Mouse (Mus musculus): ENCODE measurements at regions not wholly inside any gene's neighbourhood (a gene's known extent, or its start where the extent isn't known, plus 50 kb on each side); places are given as distances from the start of the nearest gene placed in this dataset.

- Histone ChIP-seq H3K4me3 (ENCODE audit: control insufficient read depth in 1 of 2, insufficient read depth in 1 of 2, low read depth in 1 of 2, low read length in 2 of 2) (no peak overlapping the region), H3K9me3 (ENCODE audit: control insufficient read depth, low read length) (no peaks in the 10 kb centered on the region), H3K27me3 (ENCODE audit: control insufficient read depth, insufficient read depth, low read length) (no peaks in the 10 kb centered on the region), H3K27ac (replicated peaks in 1 of 2; ENCODE audit: control insufficient read depth in 1 of 2, insufficient read depth in 1 of 2, low read depth in 2 of 2, low read length in 2 of 2) (no peak overlapping the region), H3K4me1 (ENCODE audit: control insufficient read depth in 2 of 2, insufficient read depth in 2 of 2, low read length in 2 of 2) (no peaks in the 10 kb centered on the region), H3K36me3 (ENCODE audit: control insufficient read depth, insufficient read depth, low read length) (no peaks in the 10 kb centered on the region), H3K9ac (ENCODE audit: low read length) (no peak overlapping the region), H3K4me2 (ENCODE audit: low read length) (no peak overlapping the region)
- no peak for ATAC-seq (ENCODE audit: insufficient number of reproducible peaks, insufficient read depth, low FRiP score, low read depth)
Observed at GRCm38 (mm10) chr1:13938344-13938743, 2154.8 kb downstream of the 4930444P10Rik start.

- H3K4me3 ChIP-seq (ENCODE audit: control insufficient read depth in 1 of 2, insufficient read depth in 1 of 2, low read depth in 1 of 2, low read length in 2 of 2) = no peak overlapping the region
- 57% methylated on average over 4 of the region's 4 CpGs for WGBS
- H3K27me3 ChIP-seq (ENCODE audit: control insufficient read depth, insufficient read depth, low read length) = no peaks in the 10 kb centered on the region
- no peak for ATAC-seq (ENCODE audit: insufficient number of reproducible peaks, insufficient read depth, low FRiP score, low read depth)
- H3K4me1 ChIP-seq (ENCODE audit: control insufficient read depth in 2 of 2, insufficient read depth in 2 of 2, low read length in 2 of 2) = no peaks in the 10 kb centered on the region
- H3K4me2 ChIP-seq (ENCODE audit: low read length) = no peak overlapping the region
- no peaks in the 10 kb centered on the region for H3K36me3 ChIP-seq (ENCODE audit: control insufficient read depth, insufficient read depth, low read length)
- no peak overlapping the region for H3K9ac ChIP-seq (ENCODE audit: low read length)
- no peaks in the 10 kb centered on the region for H3K9me3 ChIP-seq (ENCODE audit: control insufficient read depth, low read length)
- no peak overlapping the region for H3K27ac ChIP-seq (replicated peaks in 1 of 2; ENCODE audit: control insufficient read depth in 1 of 2, insufficient read depth in 1 of 2, low read depth in 2 of 2, low read length in 2 of 2)
Observed at GRCm38 (mm10) chr1:13935938-13936491, 2157.1 kb downstream of the 4930444P10Rik start.

GRCm38 (mm10) chr1:13928679-13929078 lies 2164.4 kb downstream of the 4930444P10Rik start:
- Histone ChIP-seq H3K36me3 (ENCODE audit: control insufficient read depth, insufficient read depth, low read length) (no peaks in the 10 kb centered on the region), H3K9ac (ENCODE audit: low read length) (no peak overlapping the region), H3K4me3 (ENCODE audit: control insufficient read depth in 1 of 2, insufficient read depth in 1 of 2, low read depth in 1 of 2, low read length in 2 of 2) (no peak overlapping the region), H3K4me1 (ENCODE audit: control insufficient read depth in 2 of 2, insufficient read depth in 2 of 2, low read length in 2 of 2) (no peaks in the 10 kb centered on the region; a peak in 1 of 4 replicates), H3K27ac (replicated peaks in 1 of 2; ENCODE audit: control insufficient read depth in 1 of 2, insufficient read depth in 1 of 2, low read depth in 2 of 2, low read length in 2 of 2) (no peak overlapping the region), H3K9me3 (ENCODE audit: control insufficient read depth, low read length) (no peaks in the 10 kb centered on the region), H3K4me2 (ENCODE audit: low read length) (no peak overlapping the region), H3K27me3 (ENCODE audit: control insufficient read depth, insufficient read depth, low read length) (no peaks in the 10 kb centered on the region)
- no peak for ATAC-seq (ENCODE audit: insufficient number of reproducible peaks, insufficient read depth, low FRiP score, low read depth)
- WGBS = 70% methylated on average over 2 of the region's 2 CpGs

GRCm38 (mm10) chr1:13927964-13928363 lies 2165.2 kb downstream of the 4930444P10Rik start:
- whole genome bisulfite sequencing = 52% methylated on average over 2 of the region's 2 CpGs
- ATAC-seq (ENCODE audit: insufficient number of reproducible peaks, insufficient read depth, low FRiP score, low read depth) = no peak

GRCm38 (mm10) chr1:13925994-13926393 lies 2167.1 kb downstream of the 4930444P10Rik start:
- Histone ChIP-seq H3K27ac (replicated peaks in 1 of 2; ENCODE audit: control insufficient read depth in 1 of 2, insufficient read depth in 1 of 2, low read depth in 2 of 2, low read length in 2 of 2) (no peak overlapping the region), H3K4me2 (ENCODE audit: low read length) (no peak overlapping the region), H3K36me3 (ENCODE audit: control insufficient read depth, insufficient read depth, low read length) (no peaks in the 10 kb centered on the region), H3K9ac (ENCODE audit: low read length) (no peak overlapping the region), H3K27me3 (ENCODE audit: control insufficient read depth, insufficient read depth, low read length) (no peaks in the 10 kb centered on the region), H3K4me1 (ENCODE audit: control insufficient read depth in 2 of 2, insufficient read depth in 2 of 2, low read length in 2 of 2) (no peaks in the 10 kb centered on the region; a peak in 1 of 4 replicates), H3K4me3 (ENCODE audit: control insufficient read depth in 1 of 2, insufficient read depth in 1 of 2, low read depth in 1 of 2, low read length in 2 of 2) (no peak overlapping the region), H3K9me3 (ENCODE audit: control insufficient read depth, low read length) (peaks cover 9% of the 10 kb centered on the region)
- 21% methylated on average over 2 of the region's 2 CpGs for WGBS
- no peak for ATAC-seq (ENCODE audit: insufficient number of reproducible peaks, insufficient read depth, low FRiP score, low read depth)

More at GRCm38 (mm10) chr1:13927964-13928363, 2165.2 kb downstream of the 4930444P10Rik start:
- no peaks in the 10 kb centered on the region for H3K9me3 ChIP-seq (ENCODE audit: control insufficient read depth, low read length)
- H3K4me3 ChIP-seq (ENCODE audit: control insufficient read depth in 1 of 2, insufficient read depth in 1 of 2, low read depth in 1 of 2, low read length in 2 of 2) = no peak overlapping the region
- no peaks in the 10 kb centered on the region for H3K27me3 ChIP-seq (ENCODE audit: control insufficient read depth, insufficient read depth, low read length)
- no peak overlapping the region for H3K9ac ChIP-seq (ENCODE audit: low read length)
- no peaks in the 10 kb centered on the region; a peak in 1 of 4 replicates for H3K4me1 ChIP-seq (ENCODE audit: control insufficient read depth in 2 of 2, insufficient read depth in 2 of 2, low read length in 2 of 2)
- no peaks in the 10 kb centered on the region for H3K36me3 ChIP-seq (ENCODE audit: control insufficient read depth, insufficient read depth, low read length)
- no peak overlapping the region for H3K27ac ChIP-seq (replicated peaks in 1 of 2; ENCODE audit: control insufficient read depth in 1 of 2, insufficient read depth in 1 of 2, low read depth in 2 of 2, low read length in 2 of 2)
- H3K4me2 ChIP-seq (ENCODE audit: low read length) = no peak overlapping the region

- Histone ChIP-seq H3K4me2 (ENCODE audit: low read length) (no peak overlapping the region), H3K4me1 (ENCODE audit: control insufficient read depth in 2 of 2, insufficient read depth in 2 of 2, low read length in 2 of 2) (no peaks in the 10 kb centered on the region), H3K4me3 (ENCODE audit: control insufficient read depth in 1 of 2, insufficient read depth in 1 of 2, low read depth in 1 of 2, low read length in 2 of 2) (no peak overlapping the region), H3K27ac (replicated peaks in 1 of 2; ENCODE audit: control insufficient read depth in 1 of 2, insufficient read depth in 1 of 2, low read depth in 2 of 2, low read length in 2 of 2) (no peak overlapping the region), H3K9ac (ENCODE audit: low read length) (no peak overlapping the region), H3K9me3 (ENCODE audit: control insufficient read depth, low read length) (no peaks in the 10 kb centered on the region), H3K36me3 (ENCODE audit: control insufficient read depth, insufficient read depth, low read length) (no peaks in the 10 kb centered on the region), H3K27me3 (ENCODE audit: control insufficient read depth, insufficient read depth, low read length) (no peaks in the 10 kb centered on the region)
- ATAC-seq (ENCODE audit: insufficient number of reproducible peaks, insufficient read depth, low FRiP score, low read depth) = no peak
- WGBS = 81% methylated on average over 5 of the region's 5 CpGs
Observed at GRCm38 (mm10) chr1:13915216-13915615, 2177.9 kb downstream of the 4930444P10Rik start.

GRCm38 (mm10) chr1:13879126-13879525 lies 2214.0 kb downstream of the 4930444P10Rik start:
- Histone ChIP-seq H3K9me3 (ENCODE audit: control insufficient read depth, low read length) (no peaks in the 10 kb centered on the region), H3K4me2 (ENCODE audit: low read length) (no peak overlapping the region), H3K9ac (ENCODE audit: low read length) (no peak overlapping the region), H3K27ac (replicated peaks in 1 of 2; ENCODE audit: control insufficient read depth in 1 of 2, insufficient read depth in 1 of 2, low read depth in 2 of 2, low read length in 2 of 2) (no peak overlapping the region), H3K4me1 (ENCODE audit: control insufficient read depth in 2 of 2, insufficient read depth in 2 of 2, low read length in 2 of 2) (no peaks in the 10 kb centered on the region), H3K27me3 (ENCODE audit: control insufficient read depth, insufficient read depth, low read length) (no peaks in the 10 kb centered on the region), H3K4me3 (ENCODE audit: control insufficient read depth in 1 of 2, insufficient read depth in 1 of 2, low read depth in 1 of 2, low read length in 2 of 2) (no peak overlapping the region), H3K36me3 (ENCODE audit: control insufficient read depth, insufficient read depth, low read length) (no peaks in the 10 kb centered on the region)
- WGBS = 79% methylated on average over 2 of the region's 2 CpGs
- no peak for ATAC-seq (ENCODE audit: insufficient number of reproducible peaks, insufficient read depth, low FRiP score, low read depth)

- Histone ChIP-seq H3K4me1 (ENCODE audit: control insufficient read depth in 2 of 2, insufficient read depth in 2 of 2, low read length in 2 of 2) (no peaks in the 10 kb centered on the region), H3K27me3 (ENCODE audit: control insufficient read depth, insufficient read depth, low read length) (no peaks in the 10 kb centered on the region), H3K27ac (replicated peaks in 1 of 2; ENCODE audit: control insufficient read depth in 1 of 2, insufficient read depth in 1 of 2, low read depth in 2 of 2, low read length in 2 of 2) (no peak overlapping the region), H3K36me3 (ENCODE audit: control insufficient read depth, insufficient read depth, low read length) (no peaks in the 10 kb centered on the region), H3K9ac (ENCODE audit: low read length) (no peak overlapping the region), H3K4me2 (ENCODE audit: low read length) (no peak overlapping the region), H3K9me3 (ENCODE audit: control insufficient read depth, low read length) (no peaks in the 10 kb centered on the region), H3K4me3 (ENCODE audit: control insufficient read depth in 1 of 2, insufficient read depth in 1 of 2, low read depth in 1 of 2, low read length in 2 of 2) (no peak overlapping the region)
- no peak for ATAC-seq (ENCODE audit: insufficient number of reproducible peaks, insufficient read depth, low FRiP score, low read depth)
Observed at GRCm38 (mm10) chr1:13873925-13874324, 2219.2 kb downstream of the 4930444P10Rik start.
